Mouse (Mus musculus) kidney, adult 2 months (tissue): ENCODE measurements around the gene Hist1h2be.

Source experiments
- CTCF ChIP-seq: fragments of 200-500 bp; conservative IDR thresholded peaks from 2 replicates; pipeline ENCODE4 v1.5.1; 2011; ENCODE audit warnings: low read depth, mild to moderate bottlenecking, control low read depth, low read length, moderate library complexity, mixed read lengths; ENCODE audit not compliant: insufficient read depth, insufficient read length
- POLR2A ChIP-seq: fragments of 200-500 bp; IDR thresholded peaks from one replicate; pipeline ENCODE4 v1.6.1; 2011; ENCODE audit warnings: low read depth, low read length, control low read depth

DNA sequence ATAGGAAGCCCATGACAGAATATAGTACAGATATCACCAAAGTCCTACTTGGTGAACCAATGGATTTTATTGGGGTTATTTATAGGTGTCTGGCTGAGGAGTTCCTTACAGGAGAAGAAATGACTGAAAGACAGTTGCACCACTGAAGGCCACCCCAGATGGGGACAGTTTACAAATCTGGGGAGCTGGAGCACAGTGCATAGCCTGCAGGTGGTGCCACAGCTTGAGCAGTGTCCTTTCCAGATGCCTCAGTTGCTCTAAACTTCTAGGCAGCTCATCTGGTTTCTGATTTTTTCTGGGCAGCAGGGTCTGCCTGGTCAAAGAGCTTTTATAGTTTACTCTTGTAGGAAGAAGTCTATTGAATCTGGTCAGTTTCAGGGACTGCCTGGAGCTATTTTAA is 11.1 kb downstream of the Hist1h2be start:
- TF ChIP-seq CTCF, result no peak
- TF ChIP-seq POLR2A, result no peak
